Mouse (Mus musculus) brain, embryonic 14.5 days (tissue): Measurements from ENCODE around the gene Slc5a4b.

Experiments used
- CTCF ChIP-seq: fragments of 200-500 bp; IDR thresholded peaks from 2 replicates; pipeline ENCODE4 v1.5.1; 2012; ENCODE audit warnings: inconsistent platforms, mild to moderate bottlenecking, moderate library complexity, borderline replicate concordance; ENCODE audit not compliant: insufficient read depth, insufficient read length; ENCODE audit errors: extremely low read depth
- POLR2A ChIP-seq: fragments of 200-500 bp; IDR thresholded peaks from 2 replicates; pipeline ENCODE4 v1.6.1; 2012; ENCODE audit warnings: mild to moderate bottlenecking, inconsistent platforms, borderline replicate concordance; ENCODE audit not compliant: poor library complexity, insufficient read depth, insufficient read length, severe bottlenecking; ENCODE audit errors: extremely low read depth

DNA sequence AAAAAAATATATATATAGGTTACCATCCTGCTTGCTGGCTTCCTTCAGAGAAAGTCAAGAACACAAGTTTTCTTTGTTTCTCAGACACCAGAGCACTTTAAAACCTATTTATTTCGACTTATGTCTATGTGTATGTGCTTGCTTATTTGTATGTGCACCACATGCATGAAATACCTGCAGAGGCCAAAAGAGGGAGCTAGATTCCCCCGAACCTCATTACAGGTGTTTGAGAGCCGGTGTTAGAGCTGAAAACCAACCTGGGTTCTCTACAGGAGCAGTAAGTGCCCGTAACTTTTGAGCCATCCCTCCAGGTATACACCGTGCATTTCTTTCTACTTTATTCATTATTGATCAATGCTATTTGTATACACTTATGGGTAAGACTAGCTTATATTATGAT is 48.3 kb downstream of the Slc5a4b start:
- TF ChIP-seq CTCF = no peak
- no peak for TF ChIP-seq POLR2A
